Mouse (Mus musculus) cerebellum, postnatal 36 days (tissue): ENCODE results near the gene Dyrk1b.
"Not testable (repeated sequence)": the region's sequence is repeated elsewhere in the genome, so short reads cannot be mapped to it uniquely, and the experiment has no call there.

Source experiments
- DNase-seq, 2 experiments: peaks; one replicate each; pipeline ENCODE4 v3.0.0; 2021 to 2022; ENCODE audit warnings: mixed read lengths in 2 of 2

Dyrk1b gene

DNA sequence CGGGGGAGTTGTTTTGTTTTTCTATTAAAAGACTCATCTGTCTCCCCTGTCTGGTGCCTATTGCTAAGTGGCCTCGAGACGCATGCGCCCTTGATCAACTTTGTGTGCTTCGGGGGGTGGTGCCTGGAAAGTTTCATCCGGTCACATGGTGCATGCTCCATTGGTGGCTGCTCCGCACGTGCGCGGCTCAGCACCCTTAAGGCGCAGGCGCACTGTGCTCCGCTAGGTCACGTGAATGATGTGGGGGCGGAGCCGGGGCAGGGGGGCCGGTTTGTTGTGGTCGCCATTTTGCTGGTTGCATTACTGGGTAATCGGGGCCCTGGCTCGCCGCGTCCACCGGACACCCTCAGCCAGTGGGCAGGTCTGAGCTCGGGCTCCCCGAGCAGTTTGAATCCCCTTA lies at the start of gene Dyrk1b:
Gene Dyrk1b, plus strand, starts transcription at position 242 of the 400 bp plus-strand sequence.
- peak; percentile 94 to 96 for DNase-seq

DNA sequence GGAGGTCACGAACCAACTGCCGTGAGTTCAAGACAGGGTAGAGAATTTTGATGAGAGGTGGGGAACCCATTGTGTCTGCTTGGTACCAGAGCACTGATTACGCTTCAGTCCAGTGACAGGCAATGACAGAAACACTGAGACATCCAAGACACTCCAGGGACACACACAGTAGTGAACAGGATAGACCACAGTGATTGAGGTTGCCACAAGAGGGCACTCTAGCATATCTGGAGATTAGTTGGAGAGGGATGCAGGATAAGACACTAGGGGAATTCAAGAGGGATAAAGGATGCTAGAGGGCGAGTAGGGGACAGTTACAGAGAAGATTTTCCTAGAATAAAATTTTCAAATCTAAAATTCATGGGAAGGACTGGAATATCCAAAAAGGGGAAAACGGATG lies 41.7 kb upstream of the Dyrk1b start:
- peak; percentile 18 to 45 for DNase-seq

DNA sequence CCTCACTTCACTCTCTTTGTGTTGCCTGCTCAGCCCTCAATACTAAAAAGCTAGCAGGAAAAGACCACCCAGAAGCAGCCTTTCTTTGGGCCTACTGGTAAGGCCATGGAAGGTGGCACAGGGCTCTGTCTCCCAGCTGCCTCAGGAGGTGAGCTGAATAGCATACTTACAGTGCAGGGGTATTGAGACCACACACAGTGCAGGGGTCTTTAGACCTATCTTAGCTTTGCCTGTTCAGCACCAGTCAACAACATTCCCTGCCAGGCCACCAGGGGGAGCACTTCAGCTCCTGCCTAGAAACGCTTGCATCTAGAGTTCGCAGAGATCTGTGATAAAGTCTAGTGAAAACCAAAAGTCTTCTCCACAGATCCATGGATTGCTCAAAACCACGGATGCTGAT lies 31.0 kb upstream of the Dyrk1b start:
- peak; percentile 68 to 70 for DNase-seq

DNA sequence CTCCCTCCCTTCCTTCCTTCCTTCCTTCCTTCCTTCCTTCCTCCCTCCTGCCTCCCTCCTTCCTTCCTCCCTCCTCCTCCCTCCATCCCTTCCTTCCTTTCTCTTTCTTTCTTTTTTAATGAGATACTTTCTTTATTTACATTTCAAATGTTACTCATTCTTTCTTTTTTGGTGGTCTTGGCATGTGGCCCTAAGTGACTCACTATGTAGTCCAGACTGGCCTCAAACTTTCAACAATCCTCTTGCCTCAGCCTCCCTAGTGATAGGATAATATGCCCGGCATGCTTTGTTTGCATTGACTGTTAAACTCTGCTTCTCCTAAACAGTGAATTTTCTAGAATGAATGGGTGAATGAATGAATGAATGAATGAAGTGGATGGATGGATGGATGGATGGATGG lies 29.4 kb upstream of the Dyrk1b start:
- no peak for DNase-seq

DNA sequence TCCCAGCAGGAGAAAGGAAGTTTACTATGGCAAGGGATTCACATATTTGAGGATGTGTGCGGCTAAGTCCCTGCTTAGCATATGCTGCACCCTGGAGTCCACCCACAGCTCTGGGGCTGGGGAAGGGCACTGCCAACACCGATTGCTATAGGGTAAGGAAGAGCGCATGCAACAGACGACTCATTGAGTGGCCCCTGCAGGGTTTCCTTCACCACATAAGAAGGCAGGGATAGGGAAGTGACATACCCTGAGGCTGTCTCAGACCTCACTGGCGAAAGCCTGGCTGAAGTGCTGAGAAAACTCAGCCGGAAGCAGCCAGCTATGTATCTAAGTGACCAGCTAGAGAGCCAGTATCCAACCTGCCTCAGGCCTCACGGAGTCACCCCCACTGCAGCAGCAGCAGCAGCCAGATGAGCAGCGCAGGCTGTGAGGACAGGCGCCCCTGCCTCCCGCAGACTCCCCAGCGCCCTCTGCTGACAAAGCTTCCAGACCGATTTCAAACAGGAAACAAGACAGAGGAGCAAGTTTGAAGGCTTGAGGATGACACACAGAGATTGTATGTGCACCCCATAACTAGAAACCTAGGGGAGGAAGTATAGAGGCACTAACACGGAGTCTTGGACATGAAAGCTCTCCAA lies 27.6 kb upstream of the Dyrk1b start:
- peak in 1 of 2 experiments; percentile 20 for DNase-seq

DNA sequence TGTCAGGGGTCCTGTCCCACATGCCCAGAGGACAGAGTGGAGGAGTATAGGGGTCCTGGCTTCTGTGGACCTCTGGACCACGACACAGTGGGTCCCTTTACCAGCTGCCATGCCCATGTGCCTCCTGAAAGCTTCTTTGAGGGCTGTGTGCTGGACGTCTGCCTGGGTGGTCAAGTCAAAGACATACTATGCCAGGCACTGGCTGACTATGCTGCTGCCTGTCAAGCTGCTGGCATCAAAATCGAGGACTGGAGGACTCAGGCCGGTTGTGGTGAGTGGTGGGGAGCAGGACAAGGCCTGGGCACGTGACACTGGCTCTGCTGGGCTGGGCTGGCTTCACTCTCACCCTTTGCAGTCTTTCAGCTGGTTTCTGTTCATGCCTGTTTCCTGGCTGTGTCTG lies 25.7 kb upstream of the Dyrk1b start:
- DNase-seq: not testable (repeated sequence)

DNA sequence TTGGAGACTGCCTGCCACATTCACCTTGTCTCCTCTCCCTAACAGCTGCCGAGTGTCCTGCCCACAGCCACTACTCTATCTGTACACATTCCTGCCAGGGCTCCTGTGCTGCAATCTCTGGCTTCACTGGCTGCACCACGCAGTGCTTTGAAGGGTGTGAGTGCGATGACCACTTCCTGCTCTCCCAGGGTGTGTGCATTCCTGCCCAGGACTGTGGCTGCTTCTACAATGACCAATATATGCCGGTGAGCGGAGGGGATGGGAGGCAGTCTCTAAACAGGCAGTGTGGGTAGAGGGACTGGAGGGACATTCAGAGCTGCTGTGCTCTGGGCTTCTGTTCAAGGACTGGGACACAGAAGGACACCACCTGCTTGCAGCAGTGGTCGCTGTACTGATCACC lies 20.0 kb upstream of the Dyrk1b start:
- no peak for DNase-seq

DNA sequence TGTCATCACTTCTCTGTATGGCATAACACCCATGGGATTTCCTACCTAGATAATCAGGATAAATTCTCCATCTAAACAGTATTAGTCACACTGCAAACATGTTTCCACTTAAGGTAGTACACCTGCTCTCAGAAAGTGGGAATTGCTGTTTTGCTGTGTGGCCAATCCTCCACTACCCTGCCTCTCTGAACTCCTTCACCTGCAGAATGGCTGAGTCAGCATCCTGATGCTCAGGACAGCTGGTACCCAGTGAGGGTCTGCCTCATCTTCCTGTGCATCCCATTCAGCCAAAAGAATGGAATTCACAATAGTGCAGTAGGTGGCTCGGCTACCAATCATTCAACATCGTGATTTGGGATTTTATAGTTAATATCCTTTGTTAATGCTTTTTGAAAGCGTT lies 19.4 kb upstream of the Dyrk1b start:
- no peak for DNase-seq

DNA sequence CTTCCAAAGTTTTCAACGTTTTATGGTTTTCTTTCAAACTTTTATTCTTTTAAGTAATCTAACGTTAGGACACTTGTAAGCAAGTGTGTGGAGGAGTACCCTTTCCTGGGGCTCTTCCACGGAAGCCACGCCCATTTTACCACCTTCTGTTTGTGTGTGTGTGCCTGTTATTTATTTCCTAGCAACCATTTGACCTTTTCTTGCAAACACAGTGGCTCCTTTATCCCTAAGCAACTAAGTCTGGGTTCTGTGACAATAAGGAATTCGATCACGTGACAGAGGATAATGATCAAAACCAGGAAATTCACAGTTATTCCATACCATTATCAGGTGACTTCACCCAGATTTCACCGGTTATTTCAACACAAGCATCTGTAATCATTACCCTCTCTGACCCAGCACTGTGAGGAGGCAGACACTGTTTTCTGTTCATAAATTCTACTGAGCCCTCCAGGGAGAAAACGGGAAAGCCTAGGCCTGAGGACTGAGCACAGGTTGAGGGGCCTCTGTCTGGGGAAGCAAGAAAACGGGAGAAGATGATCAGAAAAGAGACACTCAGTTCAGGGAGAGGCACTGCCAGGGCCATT lies 18.0 kb upstream of the Dyrk1b start:
- no peak for DNase-seq

DNA sequence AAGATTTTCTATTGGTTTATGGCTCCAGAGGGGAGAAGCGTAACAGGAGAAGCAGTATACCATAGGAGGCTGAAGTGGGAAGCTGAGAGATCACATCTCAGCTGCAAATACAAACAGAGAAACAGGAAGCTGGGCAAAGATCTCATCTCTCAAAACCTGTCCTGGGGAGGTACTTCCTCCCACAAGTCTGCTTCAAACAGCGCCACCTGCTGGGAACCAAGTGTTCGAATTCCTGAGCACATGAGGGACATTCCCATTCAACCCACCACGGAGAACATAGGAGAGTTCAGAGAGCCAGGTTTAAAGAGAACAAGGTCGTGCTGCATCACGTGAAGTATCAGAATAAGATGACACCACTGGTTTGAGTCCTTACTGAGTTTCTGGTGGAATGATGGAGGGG lies 13.9 kb upstream of the Dyrk1b start:
- DNase-seq: no peak

DNA sequence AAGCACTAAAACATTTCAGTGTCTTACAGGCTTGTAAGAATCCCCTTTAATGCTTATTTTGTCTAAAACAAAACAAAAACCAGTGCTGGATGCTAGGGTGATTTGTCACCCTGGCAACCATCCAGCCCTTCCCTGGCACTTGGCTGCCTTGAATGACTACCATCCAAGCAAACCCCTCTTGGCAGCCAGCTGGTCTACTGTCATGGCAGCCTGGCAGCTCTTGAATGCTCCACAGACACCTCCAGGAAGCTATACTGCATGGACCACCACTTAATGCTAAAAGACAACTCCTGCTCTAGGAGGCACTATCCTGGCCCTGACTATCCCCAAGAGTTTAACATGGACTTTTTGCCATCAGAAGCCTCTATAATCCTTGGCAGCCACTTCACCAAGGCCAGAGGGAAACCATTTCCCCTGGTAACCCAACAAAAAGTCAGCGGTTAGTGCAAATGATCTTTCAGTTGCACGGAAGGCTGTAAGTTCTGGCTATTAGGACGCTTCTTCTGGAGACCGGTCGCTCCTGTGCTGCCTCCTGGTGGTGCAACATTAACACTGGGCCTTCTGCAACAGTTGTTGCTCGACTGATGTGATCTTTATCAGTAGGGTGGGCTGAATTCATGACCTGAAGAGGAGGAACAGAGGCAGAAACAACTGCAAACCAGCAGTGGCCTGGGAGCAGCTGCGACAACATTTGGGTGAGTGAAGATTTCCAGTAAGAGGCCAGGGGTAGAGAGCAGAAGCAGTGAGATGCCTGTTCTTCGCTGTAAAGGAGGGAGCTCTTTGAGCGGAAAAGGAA lies 10.8 kb upstream of the Dyrk1b start:
- peak; percentile 60 to 69 for DNase-seq

DNA sequence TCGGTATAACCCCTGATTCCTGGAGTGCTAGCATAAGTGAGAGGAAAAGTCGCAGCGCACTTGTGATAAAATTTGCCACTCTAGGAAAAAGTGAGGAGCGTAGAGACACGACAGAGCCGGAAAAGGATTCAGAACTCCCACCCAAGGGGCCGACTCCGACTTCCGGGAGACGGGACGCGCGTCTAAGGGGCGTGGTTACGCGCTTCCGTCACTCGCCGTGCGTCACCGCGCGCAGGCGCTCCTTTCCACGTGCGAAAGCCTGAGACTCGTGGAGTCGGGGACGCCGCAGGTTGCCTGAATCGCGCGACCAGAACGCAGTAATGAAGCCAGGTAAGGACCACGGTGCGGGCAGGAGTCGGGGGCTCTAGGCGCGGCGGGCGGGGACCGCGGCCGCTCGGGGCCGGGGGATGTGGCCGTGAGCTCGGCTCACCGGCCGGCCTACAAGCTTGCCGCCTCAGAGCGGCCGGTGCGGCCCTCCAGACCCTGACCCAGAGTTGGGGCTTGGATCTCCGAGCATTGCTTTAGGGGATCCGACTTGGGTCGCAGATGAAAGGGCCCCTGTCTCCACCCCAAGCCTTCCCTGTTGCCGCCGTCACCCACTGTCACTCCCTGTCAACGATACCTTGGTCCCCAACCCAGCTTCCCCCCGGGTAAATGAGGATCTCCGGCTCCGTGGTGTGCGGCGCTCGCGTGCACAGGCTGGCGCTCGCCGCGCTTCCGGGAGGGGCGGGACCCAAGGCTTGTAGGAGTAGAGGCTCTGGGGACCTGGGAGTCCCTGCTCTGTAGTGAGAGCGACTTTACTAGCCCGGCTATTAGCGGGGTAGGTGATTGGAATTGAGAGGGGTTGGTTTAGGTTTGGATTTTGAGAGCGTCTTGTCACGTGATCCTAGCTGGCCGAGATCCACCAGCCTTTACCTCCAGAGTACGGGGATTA lies 9.5 kb upstream of the Dyrk1b start, which contains the start of gene Fbl:
Gene Fbl, plus strand, starts transcription at position 222 of the 934 bp plus-strand sequence.
- DNase-seq: peak; percentile 84 to 88

DNA sequence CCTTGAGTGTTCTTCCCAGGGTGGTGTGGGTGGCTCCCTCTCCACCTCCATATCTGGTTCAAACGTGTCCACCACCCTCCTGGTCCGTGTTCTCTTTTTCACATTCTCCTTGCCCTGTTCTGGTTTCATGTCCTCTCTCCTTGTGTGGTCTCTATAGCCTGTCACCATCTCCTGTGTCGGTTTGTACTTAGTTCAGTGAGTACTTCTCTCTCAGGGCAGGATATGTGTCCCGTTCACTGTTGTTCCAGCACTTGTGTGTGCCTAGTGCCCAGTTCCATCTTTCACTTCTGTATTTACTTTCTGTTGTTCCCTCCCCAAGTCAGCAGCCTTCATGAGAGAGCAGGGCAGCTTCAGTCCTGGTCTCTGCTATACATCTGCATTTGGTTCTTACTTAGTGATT lies 3.9 kb upstream of the Dyrk1b start:
- DNase-seq: no peak

DNA sequence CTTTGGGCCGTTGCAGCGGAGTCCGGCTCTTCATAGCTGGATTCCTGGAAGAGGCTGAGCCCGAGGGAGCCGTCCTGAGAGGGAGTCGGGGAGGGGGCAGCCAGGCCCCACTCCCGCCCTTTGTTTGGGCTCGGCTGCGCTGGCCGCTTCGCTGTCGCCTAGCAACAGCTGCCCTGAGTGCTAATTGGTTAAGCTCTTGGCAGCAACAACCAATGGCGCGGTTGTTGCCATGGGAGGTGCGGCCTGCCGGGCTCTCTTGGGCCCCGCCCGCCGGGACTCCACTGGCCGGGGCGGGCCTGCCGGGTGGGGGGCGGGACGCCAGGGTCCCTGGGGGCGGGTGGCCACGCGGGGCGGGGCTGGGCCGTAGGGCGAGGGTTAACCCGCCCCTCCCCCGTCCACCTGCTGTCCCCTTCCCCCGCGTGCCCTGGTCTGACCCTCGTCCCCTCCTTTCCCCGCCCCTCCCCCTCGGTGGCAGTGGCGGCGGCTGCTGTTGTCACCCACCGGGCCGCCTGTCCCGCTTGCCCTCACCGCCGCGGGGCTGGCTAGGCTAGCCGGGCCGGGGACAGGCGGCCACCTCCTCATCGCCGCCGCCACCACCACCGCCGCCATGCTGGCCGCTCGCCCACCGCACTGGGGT lies 590 bp downstream of the Dyrk1b start:
- peak; percentile 90 to 92 for DNase-seq

DNA sequence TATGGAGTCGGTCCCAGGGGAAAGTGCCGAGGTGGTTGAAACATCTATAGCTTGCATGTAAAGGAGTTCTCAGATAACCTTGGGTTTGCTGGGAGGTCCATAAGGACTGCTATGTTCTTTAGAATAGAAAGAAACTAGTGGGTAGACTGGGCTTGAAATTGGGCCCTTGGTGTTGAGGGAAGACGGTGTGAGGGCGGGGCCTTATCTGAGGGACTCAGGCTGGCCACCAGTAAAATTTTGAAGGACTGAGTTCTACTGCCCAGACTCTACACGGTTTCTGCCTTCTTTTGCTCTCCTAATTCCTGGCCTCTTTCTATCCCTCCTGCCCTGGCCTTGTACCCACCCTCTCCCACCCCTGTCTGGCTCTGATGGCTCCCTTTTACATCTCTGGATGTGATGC lies 1.6 kb downstream of the Dyrk1b start:
- no peak for DNase-seq

DNA sequence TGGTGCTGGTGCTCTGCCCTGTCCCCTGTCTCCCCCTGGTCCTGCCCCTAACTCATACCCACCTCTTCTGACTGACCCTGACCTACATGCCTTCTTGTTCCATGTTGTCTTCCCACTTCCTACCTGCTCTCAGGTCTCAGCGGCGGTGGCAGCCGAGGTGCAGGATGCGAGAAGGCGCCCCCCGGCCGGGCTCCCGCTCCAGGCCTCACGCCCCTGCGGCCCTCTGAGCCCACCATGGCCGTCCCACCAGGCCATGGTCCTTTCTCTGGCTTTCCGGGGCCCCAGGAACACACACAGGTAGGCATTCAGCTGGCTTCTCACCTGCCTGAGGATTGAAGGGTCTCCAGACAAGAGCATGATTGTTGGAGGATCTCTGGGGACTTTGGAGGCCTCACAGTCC lies 2.1 kb downstream of the Dyrk1b start:
- DNase-seq: no peak

DNA sequence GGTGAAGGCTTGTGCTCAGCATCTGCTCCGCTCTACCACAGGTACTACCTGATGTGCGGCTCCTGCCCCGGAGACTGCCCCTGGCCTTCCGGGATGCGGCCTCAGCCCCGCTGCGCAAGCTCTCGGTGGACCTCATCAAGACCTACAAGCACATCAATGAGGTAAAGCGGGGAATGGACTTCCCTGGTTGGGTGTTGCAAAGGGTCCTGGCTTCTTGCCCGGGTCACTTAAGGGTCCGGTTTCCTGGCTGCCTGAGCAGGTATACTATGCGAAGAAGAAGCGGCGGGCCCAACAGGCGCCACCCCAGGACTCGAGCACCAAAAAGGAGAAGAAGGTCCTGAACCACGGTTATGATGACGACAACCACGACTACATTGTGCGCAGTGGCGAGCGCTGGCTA lies 3.1 kb downstream of the Dyrk1b start:
- DNase-seq: no peak

DNA sequence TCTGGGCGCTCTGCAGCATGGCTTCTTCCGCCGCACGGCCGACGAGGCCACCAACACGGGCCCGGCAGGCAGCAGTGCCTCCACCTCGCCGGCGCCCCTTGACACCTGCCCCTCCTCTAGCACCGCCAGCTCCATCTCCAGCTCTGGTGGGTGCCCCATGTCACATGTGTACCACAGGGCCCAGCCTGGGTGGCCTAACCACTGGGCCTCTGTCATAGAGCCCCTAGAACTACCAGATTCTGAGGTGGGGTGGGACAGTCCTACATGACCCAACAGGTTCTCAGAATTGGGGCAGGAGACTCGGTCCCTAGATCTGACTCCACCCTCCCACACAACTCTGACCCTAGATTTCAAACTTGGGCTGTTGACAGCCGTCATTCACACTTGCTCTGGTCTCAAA lies 6.6 kb downstream of the Dyrk1b start:
- DNase-seq: no peak

DNA sequence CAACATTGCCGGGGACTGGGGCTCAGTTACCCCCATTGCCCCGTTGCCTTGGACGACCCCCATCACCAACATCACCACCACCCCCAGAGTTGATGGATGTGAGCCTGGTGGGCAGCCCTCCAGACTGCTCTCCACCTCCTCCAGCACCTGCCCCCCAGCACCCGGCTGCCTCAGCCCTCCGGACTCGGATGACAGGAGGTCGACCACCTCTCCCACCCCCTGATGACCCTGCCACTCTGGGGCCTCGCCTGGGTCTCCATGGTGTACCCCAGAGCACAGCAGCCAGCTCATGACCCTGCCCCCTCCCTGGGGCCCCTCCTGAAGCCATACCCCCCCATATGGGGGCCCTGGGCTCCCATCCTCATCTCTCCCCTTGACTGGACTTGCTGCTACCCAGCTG lies 7.4 kb downstream of the Dyrk1b start:
- DNase-seq: no peak

DNA sequence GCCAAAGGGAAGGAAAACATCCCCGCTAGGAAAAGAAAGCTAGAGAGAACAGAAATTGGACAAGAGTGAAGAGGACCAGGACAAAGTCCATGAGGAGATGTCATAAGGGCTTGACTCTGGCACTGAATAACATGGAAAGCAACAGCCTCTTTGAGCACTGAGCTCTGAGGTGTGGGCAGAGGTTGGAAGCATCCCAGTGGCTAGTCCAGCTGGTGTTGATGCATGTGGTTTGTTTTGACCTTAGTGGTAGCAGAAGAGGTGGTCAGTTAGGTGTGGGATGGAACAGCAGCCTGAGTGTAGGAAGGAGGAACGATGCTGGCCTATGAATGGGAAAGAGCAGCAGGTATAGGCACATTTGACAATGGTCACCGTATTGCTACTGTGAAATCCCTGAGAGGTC lies 12.2 kb downstream of the Dyrk1b start:
- DNase-seq: no peak

DNA sequence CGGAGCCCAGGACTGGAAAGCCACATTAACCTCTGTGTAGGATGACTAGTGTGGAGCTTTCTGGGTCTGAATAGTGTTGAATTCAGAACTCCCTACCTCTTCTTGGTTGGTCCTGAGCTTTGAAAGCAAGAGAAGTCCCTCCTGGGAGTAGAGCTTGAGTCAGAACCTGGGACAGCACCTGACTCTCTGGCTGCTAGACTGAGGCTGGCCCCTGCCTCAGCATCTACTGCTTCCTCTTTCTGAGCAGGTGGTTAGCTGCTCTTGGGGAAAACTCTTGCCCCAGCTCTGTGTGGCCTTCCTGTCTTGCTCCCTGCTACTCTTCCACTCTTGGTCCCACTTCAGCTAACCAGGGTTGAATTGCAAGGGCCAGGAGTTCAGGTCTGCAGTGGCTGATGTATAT lies 12.6 kb downstream of the Dyrk1b start:
- DNase-seq: no peak

DNA sequence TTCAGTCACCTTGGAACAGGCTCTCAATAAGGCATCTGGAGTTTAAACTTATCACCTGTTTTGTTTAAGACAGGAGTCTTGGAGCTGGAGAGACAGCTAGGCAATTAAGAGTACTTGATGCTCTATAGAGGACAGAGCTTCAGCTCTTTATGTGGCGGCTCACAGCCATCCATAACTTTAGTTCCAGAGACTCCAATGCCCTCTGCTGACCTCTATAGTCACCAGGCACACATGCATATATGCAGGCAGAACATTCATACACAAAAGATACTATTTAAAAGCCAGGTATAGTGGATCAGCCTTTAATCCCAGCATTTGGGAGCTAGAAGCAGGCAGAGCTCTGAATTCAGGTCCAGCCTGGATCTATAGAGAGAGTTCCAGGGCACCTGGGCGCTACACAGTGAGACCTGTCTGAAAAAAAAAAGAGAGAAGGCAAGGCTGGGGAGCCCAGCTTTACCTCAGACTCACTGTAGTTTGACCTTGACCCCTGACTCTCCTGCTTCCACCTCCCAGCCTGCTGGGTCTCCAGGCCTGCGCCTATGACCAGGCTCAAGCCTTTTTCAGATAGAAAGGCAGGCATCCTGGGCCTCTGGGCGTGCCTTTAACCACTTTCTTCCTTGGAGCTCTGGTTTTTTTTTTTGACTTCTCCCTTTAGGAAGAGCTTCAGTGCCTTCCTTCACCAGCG lies 16.3 kb downstream of the Dyrk1b start:
- peak in 1 of 2 experiments; percentile 1 for DNase-seq
